Mouse (Mus musculus): ENCODE measurements around the gene Mmrn1. TPM values are rescaled to one million over a fixed set of nuclear protein-coding genes. Genes with fewer than 3 reads are reported as not detected.

Mmrn1 gene
- total and polyA plus RNA-seq, 3 experiments = 2.4 to 7.5 (median 6.8) TPM

- H3K27ac ChIP-seq = no peak overlapping the region
- no peak for DNase-seq
- H3K4me1 ChIP-seq (ENCODE audit: control insufficient read depth, insufficient read depth, low read length) = no peaks in the 10 kb centered on the region
- no peak overlapping the region for H3K4me3 ChIP-seq
- H3K9ac ChIP-seq (ENCODE audit: low read depth, low read length) = no peak overlapping the region
- TF ChIP-seq EP300 (IDR thresholded peaks at IDR 0.05; ENCODE audit: insufficient read depth, low read depth, low read length) = no peak
- no peak for TF ChIP-seq CTCF (IDR thresholded peaks at IDR 0.05)
- no peak for TF ChIP-seq POLR2A (IDR thresholded peaks at IDR 0.05; ENCODE audit: insufficient read depth, low read depth, low read length)
- 22% methylated on average over 4 of the region's 4 CpGs for WGBS
- no peaks in the 10 kb centered on the region for H3K27me3 ChIP-seq (ENCODE audit: control insufficient read depth, insufficient read depth, low read length)
- no peaks in the 10 kb centered on the region for H3K79me2 ChIP-seq (replicated peaks; ENCODE audit: control insufficient read depth, insufficient read depth, low read length)
- no peaks in the 10 kb centered on the region for H3K36me3 ChIP-seq (ENCODE audit: control insufficient read depth, insufficient read depth, low read length)
- intact Hi-C loops (cut with DNase I) = no loop called here
These were observed 10.8 kb downstream of the Mmrn1 start for GRCm38 (mm10) chr6:60935448-60936130.

- no peak overlapping the region for H3K27ac ChIP-seq
- no peaks in the 10 kb centered on the region for H3K4me1 ChIP-seq (ENCODE audit: control insufficient read depth, insufficient read depth, low read length)
- intact Hi-C loops (cut with DNase I) = no loop called here
- DNase-seq = no peak
- H3K4me3 ChIP-seq = no peak overlapping the region
- 30% methylated on average over 7 of the region's 7 CpGs for WGBS
- H3K79me2 ChIP-seq (replicated peaks; ENCODE audit: control insufficient read depth, insufficient read depth, low read length) = no peaks in the 10 kb centered on the region
- TF ChIP-seq POLR2A (IDR thresholded peaks at IDR 0.05; ENCODE audit: insufficient read depth, low read depth, low read length) (no peak), CTCF (IDR thresholded peaks at IDR 0.05) (no peak), EP300 (IDR thresholded peaks at IDR 0.05; ENCODE audit: insufficient read depth, low read depth, low read length) (no peak)
- no peak overlapping the region for H3K9ac ChIP-seq (ENCODE audit: low read depth, low read length)
- H3K27me3 ChIP-seq (ENCODE audit: control insufficient read depth, insufficient read depth, low read length) = no peaks in the 10 kb centered on the region
- H3K36me3 ChIP-seq (ENCODE audit: control insufficient read depth, insufficient read depth, low read length) = no peaks in the 10 kb centered on the region
These were observed 19.4 kb downstream of the Mmrn1 start for GRCm38 (mm10) chr6:60944178-60944577.

DNA sequence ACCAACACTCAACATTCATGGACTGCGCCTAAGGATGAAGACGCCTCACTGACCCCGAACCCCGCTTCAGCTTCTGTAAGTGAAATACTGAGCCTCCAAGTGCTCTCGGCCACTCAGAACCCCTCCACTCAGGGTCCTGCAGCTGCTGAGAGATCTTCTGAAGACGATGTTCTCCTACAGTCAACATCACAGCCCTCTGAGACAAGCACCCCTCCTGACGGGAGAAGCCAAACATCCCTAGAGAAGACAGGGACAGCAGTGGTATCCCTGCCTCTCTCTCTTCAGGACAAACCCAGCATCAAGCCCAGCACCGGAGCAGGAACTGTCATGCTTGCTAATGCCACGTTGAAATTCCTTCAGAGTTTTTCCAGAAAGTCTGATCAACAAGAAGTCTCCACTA is 19.8 kb downstream of the Mmrn1 start:
- intact Hi-C loops (cut with DNase I) = loop anchor here (5.0 kb wide), 1 partner anchor 387 kb away; no protein-coding TSS in a partner anchor
- no peak overlapping the region for H3K9ac ChIP-seq (ENCODE audit: low read depth, low read length)
- no peak overlapping the region for H3K4me3 ChIP-seq

GRCm38 (mm10) chr6:60950415-60950814 is 25.6 kb downstream of the Mmrn1 start:
- H3K36me3 ChIP-seq (ENCODE audit: control insufficient read depth, insufficient read depth, low read length) = no peaks in the 10 kb centered on the region
- no peak overlapping the region for H3K9ac ChIP-seq (ENCODE audit: low read depth, low read length)
- no peak overlapping the region for H3K4me3 ChIP-seq
- intact Hi-C loops (cut with DNase I) = no loop called here
- no peaks in the 10 kb centered on the region for H3K4me1 ChIP-seq (ENCODE audit: control insufficient read depth, insufficient read depth, low read length)
- WGBS = 57% methylated on average over 3 of the region's 3 CpGs
- TF ChIP-seq EP300 (IDR thresholded peaks at IDR 0.05; ENCODE audit: insufficient read depth, low read depth, low read length) (no peak), POLR2A (IDR thresholded peaks at IDR 0.05; ENCODE audit: insufficient read depth, low read depth, low read length) (no peak), CTCF (IDR thresholded peaks at IDR 0.05) (peak; percentile 69)
- no peaks in the 10 kb centered on the region for H3K79me2 ChIP-seq (replicated peaks; ENCODE audit: control insufficient read depth, insufficient read depth, low read length)
- DNase-seq = peak in 1 of 2 experiments; percentile 20
- no peaks in the 10 kb centered on the region for H3K27me3 ChIP-seq (ENCODE audit: control insufficient read depth, insufficient read depth, low read length)
- no peak overlapping the region for H3K27ac ChIP-seq

More for the DNA sequence above, 19.8 kb downstream of the Mmrn1 start:
- no peaks in the 10 kb centered on the region for H3K27me3 ChIP-seq (ENCODE audit: control insufficient read depth, insufficient read depth, low read length)
- no peak for DNase-seq
- TF ChIP-seq CTCF (IDR thresholded peaks at IDR 0.05) = no peak
- no peaks in the 10 kb centered on the region for H3K4me1 ChIP-seq (ENCODE audit: control insufficient read depth, insufficient read depth, low read length)
- H3K27ac ChIP-seq = no peak overlapping the region
- H3K36me3 ChIP-seq (ENCODE audit: control insufficient read depth, insufficient read depth, low read length) = no peaks in the 10 kb centered on the region
- WGBS = 51% methylated on average over 9 of the region's 9 CpGs
- no peaks in the 10 kb centered on the region for H3K79me2 ChIP-seq (replicated peaks; ENCODE audit: control insufficient read depth, insufficient read depth, low read length)

- intact Hi-C loops (cut with DNase I) = no loop called here
- Histone ChIP-seq H3K4me1 (ENCODE audit: control insufficient read depth, insufficient read depth, low read length) (no peaks in the 10 kb centered on the region), H3K4me3 (no peak overlapping the region), H3K36me3 (ENCODE audit: control insufficient read depth, insufficient read depth, low read length) (no peaks in the 10 kb centered on the region), H3K9ac (ENCODE audit: low read depth, low read length) (no peak overlapping the region), H3K79me2 (replicated peaks; ENCODE audit: control insufficient read depth, insufficient read depth, low read length) (no peaks in the 10 kb centered on the region), H3K27ac (no peak overlapping the region), H3K27me3 (ENCODE audit: control insufficient read depth, insufficient read depth, low read length) (no peaks in the 10 kb centered on the region)
- TF ChIP-seq CTCF (IDR thresholded peaks at IDR 0.05) (no peak), EP300 (IDR thresholded peaks at IDR 0.05; ENCODE audit: insufficient read depth, low read depth, low read length) (no peak), POLR2A (IDR thresholded peaks at IDR 0.05; ENCODE audit: insufficient read depth, low read depth, low read length) (no peak)
- no peak for DNase-seq
- 89% methylated on average over 2 of the region's 2 CpGs for WGBS
These were observed 36.5 kb downstream of the Mmrn1 start for GRCm38 (mm10) chr6:60961285-60961684.

- H3K79me2 ChIP-seq (replicated peaks; ENCODE audit: control insufficient read depth, insufficient read depth, low read length) = no peaks in the 10 kb centered on the region
- no peak for DNase-seq
- no peaks in the 10 kb centered on the region for H3K27me3 ChIP-seq (ENCODE audit: control insufficient read depth, insufficient read depth, low read length)
- 69% methylated on average over 2 of the region's 2 CpGs for WGBS
- intact Hi-C loops (cut with DNase I) = no loop called here
- no peak overlapping the region for H3K4me3 ChIP-seq
- no peaks in the 10 kb centered on the region for H3K36me3 ChIP-seq (ENCODE audit: control insufficient read depth, insufficient read depth, low read length)
- no peak overlapping the region for H3K27ac ChIP-seq
- TF ChIP-seq EP300 (IDR thresholded peaks at IDR 0.05; ENCODE audit: insufficient read depth, low read depth, low read length) (no peak), CTCF (IDR thresholded peaks at IDR 0.05) (no peak), POLR2A (IDR thresholded peaks at IDR 0.05; ENCODE audit: insufficient read depth, low read depth, low read length) (no peak)
- H3K9ac ChIP-seq (ENCODE audit: low read depth, low read length) = no peak overlapping the region
- H3K4me1 ChIP-seq (ENCODE audit: control insufficient read depth, insufficient read depth, low read length) = no peaks in the 10 kb centered on the region
These were observed 37.1 kb downstream of the Mmrn1 start for GRCm38 (mm10) chr6:60961838-60962237.
